Mouse (Mus musculus) erythroid progenitor cell, adult 5-6 weeks (primary cell): ENCODE measurements around the gene Gal. TPM values are rescaled to one million over a fixed set of nuclear protein-coding genes. Genes with fewer than 3 reads are reported as not detected.
A peak's percentile ranks its signal among the peaks of the same experiment; 100 is the strongest.

Source experiments
- ATAC-seq: replicated peaks from 2 replicates; pipeline ENCODE4 v1.8.0; 2016; ENCODE audit warnings: moderate number of reproducible peaks, mild to moderate bottlenecking, moderate TSS enrichment, inconsistent platforms; ENCODE audit not compliant: poor library complexity, low FRiP score, severe bottlenecking
- total RNA-seq, 2 experiments: library from RNA; stranded (forward) in 1 of 2; stranded (reverse) in 1 of 2; fragments of 150-400 nt in 1 of 2; fragments of 186-747, 209-891 nt in 1 of 2; gene quantifications; 2 replicates each; pipeline versions ENCODE4 v1.2.3 to v1.2.4; 2015 to 2017; ENCODE audit warnings: low replicate concordance in 2 of 2

The Gal gene
- total RNA-seq, 2 experiments from 2014 or later, result not detected

- ATAC-seq, result no peak
These were observed 9.9 kb upstream of the Gal start for GRCm38 (mm10) chr19:3424214-3424613.

DNA sequence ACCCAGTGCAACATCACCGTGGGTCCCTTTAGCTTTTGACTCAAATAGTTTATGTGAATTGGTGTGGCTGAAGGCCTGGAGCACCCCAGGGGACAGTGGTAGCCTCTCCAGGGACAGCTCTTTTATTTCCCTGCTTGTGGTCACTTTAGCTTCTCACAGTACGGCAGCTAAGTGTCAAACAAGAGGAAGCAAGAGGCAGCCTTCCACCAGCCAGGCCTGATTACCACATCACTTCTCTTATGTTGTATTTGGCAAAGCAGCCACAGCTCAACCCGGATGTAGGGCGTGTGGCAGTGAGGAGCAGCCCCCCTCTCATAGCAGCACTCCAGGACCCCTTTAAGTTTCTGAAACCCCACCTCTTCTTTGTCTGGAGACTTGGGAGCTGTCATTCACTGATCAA lies 8.6 kb upstream of the Gal start:
- ATAC-seq, result no peak

GRCm38 (mm10) chr19:3422488-3422887 lies 8.1 kb upstream of the Gal start:
- no peak for ATAC-seq

- ATAC-seq, result no peak
These were observed 4.9 kb upstream of the Gal start for GRCm38 (mm10) chr19:3419251-3419650.

GRCm38 (mm10) chr19:3405531-3406281 lies 8.6 kb downstream of the Gal start:
- no peak for ATAC-seq

GRCm38 (mm10) chr19:3404030-3404429 lies 10.3 kb downstream of the Gal start:
- ATAC-seq, result no peak

DNA sequence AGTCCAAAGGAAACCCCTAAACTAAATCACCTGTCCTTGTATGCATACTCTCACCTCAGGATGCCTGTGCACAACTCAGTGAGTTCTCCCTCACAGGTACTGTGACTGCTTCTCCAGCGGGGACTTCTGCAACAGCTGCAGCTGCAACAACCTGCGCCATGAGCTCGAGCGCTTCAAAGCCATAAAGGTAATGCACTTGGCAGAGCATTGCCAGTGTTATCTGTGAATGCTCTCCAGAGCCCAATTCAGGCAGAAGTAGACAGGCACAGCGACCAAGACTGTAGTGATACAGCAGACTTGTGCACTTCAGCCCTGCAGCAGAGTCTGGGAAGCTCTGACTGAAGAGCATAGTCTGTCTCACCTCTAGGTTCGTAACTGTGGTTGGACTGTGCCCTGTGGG lies 12.0 kb downstream of the Gal start:
- no peak for ATAC-seq

DNA sequence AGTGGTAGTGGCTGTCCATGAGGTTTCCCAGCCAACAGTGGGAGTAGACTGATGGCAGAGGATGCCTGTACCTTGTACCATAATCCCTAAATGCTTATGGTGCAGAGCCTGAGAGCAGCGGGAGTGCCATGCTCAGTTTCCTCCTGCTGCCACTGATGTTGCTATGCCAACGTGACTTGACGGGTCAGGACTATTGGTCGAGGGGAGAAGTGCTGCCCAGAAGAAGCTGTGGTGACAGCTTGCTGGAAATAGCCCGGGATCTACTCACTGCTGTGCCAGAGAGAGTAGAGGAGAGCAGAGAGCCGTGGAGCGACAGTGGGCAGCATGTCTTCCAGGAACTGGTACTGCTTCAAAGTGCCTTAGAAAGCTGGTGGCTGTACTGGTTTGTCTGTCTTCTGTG lies 12.4 kb downstream of the Gal start:
- ATAC-seq, result no peak

- ATAC-seq, result no peak
These were observed 12.8 kb downstream of the Gal start for GRCm38 (mm10) chr19:3401504-3401903.

GRCm38 (mm10) chr19:3400057-3400456 lies 14.3 kb downstream of the Gal start:
- no peak for ATAC-seq

GRCm38 (mm10) chr19:3394216-3394615 lies 20.1 kb downstream of the Gal start:
- ATAC-seq, result no peak

- no peak for ATAC-seq
These were observed 22.0 kb downstream of the Gal start for GRCm38 (mm10) chr19:3392384-3392783.

GRCm38 (mm10) chr19:3389089-3389488 lies 25.3 kb downstream of the Gal start:
- ATAC-seq, result peak; percentile 93

DNA sequence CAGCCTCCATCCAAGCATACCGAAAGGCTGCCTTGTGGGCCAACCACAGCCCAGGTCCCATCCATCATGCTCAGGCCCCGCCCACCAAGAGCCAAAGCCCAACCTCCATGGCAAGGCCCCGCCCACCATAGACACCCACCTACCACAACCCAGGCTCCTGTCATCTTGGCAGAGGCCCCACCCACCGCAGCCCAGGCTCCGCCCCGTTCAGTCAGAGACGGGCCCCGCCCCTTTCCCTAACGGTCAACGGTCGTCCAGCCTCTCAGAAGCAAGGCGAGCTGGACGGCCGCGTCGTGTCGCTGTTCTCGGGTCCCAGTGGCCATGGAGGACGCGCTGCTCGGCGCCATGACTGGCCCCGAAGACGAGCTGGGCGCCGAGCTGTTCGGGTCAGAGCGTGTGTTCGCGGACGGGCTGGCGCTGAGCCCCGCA lies 25.7 kb downstream of the Gal start, which contains the start of gene Tesmin:
TSS of gene Tesmin (plus strand) at position 229 of the 429 bp plus-strand sequence.
- ATAC-seq, result peak; percentile 73

GRCm38 (mm10) chr19:3388061-3388460 lies 26.3 kb downstream of the Gal start:
- no peak for ATAC-seq

GRCm38 (mm10) chr19:3378614-3379013 lies 35.7 kb downstream of the Gal start:
- no peak for ATAC-seq

- no peak for ATAC-seq
These were observed 37.2 kb downstream of the Gal start for GRCm38 (mm10) chr19:3376966-3377715.

DNA sequence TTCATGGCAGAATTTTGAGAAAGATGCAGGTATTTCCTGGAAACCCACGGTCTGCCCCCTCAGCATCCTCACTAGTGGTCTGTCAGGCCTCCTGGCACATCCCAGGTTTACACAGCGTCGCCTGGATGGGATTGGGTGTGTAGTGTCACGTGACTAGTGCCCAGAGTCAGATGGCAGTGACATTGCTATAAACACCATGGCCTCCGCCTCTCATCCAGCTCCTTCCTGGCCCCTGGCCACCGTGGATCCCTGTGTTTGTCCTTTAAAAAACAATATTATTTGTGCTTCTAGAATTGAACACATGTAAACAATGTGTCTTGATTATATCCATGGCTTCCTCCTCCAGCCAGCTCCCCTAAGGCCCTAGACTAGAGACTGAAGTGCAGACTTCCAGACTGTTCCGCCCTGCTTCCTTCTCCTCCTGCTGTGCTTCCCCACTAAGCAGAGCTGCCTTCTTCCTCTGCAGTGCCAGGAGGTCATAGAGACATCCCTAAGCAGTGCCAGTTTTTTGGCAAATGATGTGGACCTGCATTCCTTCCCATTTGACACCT lies 38.3 kb downstream of the Gal start:
- no peak for ATAC-seq

GRCm38 (mm10) chr19:3374028-3374427 lies 40.3 kb downstream of the Gal start:
- ATAC-seq, result no peak

DNA sequence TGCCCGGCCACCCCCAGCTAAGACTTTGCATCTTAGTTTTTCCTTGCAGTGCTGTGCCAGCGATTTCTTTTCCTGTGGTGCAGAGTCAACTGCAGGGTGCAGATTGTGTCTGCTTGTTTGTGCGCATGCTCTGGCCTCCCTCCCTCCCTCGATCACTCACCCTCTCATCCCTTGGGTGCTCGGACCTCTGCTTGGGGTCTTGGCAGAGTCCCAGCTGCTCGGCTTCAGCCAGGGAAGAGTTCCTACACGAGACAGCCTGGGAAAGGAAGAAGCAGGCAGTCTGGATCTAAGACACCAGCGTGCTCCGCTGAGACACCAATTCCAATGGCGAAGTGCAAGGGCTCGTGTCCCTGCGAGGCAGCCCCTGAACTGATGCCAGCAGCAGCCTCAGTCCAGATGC lies 41.0 kb downstream of the Gal start:
- ATAC-seq, result no peak

GRCm38 (mm10) chr19:3368276-3368675 lies 46.1 kb downstream of the Gal start:
- no peak for ATAC-seq
